Mouse (Mus musculus) limb, embryonic 14.5 days (tissue): ENCODE results near the gene Mecom. TPM values are rescaled to one million over a fixed set of nuclear protein-coding genes. Genes with fewer than 3 reads are reported as not detected.
A peak's percentile ranks its signal among the peaks of the same experiment; 100 is the strongest.

Source experiments
- ATAC-seq: fragments of 200-750 bp; cut with Nextera tagmentation; 2 replicates; pipeline ENCODE4 v1.8.0; 2017; ENCODE audit warnings: low read depth, moderate number of reproducible peaks, moderate TSS enrichment; ENCODE audit not compliant: low FRiP score
- DNase-seq: peaks from one replicate; pipeline ENCODE4 v3.0.0-alpha.2; 2015; ENCODE audit warnings: low spot score
- H3K27ac ChIP-seq: fragments of 300-500 bp; sonication (generic); replicated peaks from 2 replicates; pipeline ENCODE4 v1.5.1; 2014; ENCODE audit warnings: low read depth, mild to moderate bottlenecking, low read length, moderate library complexity, mixed read lengths
- H3K27me3 ChIP-seq: fragments of 300-500 bp; sonication (generic); 2 replicates; pipeline ENCODE4 v1.6.1; 2014; ENCODE audit warnings: low read length, mixed read lengths; ENCODE audit not compliant: control insufficient read depth, insufficient read depth
- H3K36me3 ChIP-seq: fragments of 300-500 bp; sonication (generic); 2 replicates; pipeline ENCODE4 v1.6.1; 2014; ENCODE audit warnings: mild to moderate bottlenecking, low read length, moderate library complexity, mixed read lengths; ENCODE audit not compliant: control insufficient read depth, insufficient read depth
- H3K4me1 ChIP-seq: fragments of 300-500 bp; sonication (generic); 2 replicates; pipeline ENCODE4 v1.6.1; 2014; ENCODE audit warnings: antibody characterized with exemption, low read length, mixed read lengths; ENCODE audit not compliant: control insufficient read depth, insufficient read depth
- H3K4me2 ChIP-seq: fragments of 300-500 bp; sonication (generic); replicated peaks from 2 replicates; pipeline ENCODE4 v1.6.1; 2014; ENCODE audit warnings: low read depth, mild to moderate bottlenecking, low read length, moderate library complexity; ENCODE audit not compliant: severe bottlenecking
- H3K4me3 ChIP-seq: fragments of 300-500 bp; sonication (generic); replicated peaks from 2 replicates; pipeline ENCODE4 v1.5.1; 2014; ENCODE audit warnings: low read length
- H3K9ac ChIP-seq: fragments of 300-500 bp; sonication (generic); 2 replicates; pipeline ENCODE4 v1.6.1; 2014; ENCODE audit warnings: mild to moderate bottlenecking, low read depth, low read length, moderate library complexity; ENCODE audit not compliant: severe bottlenecking
- H3K9me3 ChIP-seq: fragments of 300-500 bp; sonication (generic); 2 replicates; pipeline ENCODE4 v1.6.1; 2016; ENCODE audit warnings: low read length; ENCODE audit not compliant: control insufficient read depth
- POLR2A ChIP-seq: fragments of 200-500 bp; IDR thresholded peaks from 2 replicates; pipeline ENCODE4 v1.8.0; 2012; ENCODE audit warnings: inconsistent platforms, mild to moderate bottlenecking, moderate library complexity, borderline replicate concordance; ENCODE audit not compliant: insufficient read depth, insufficient read length; ENCODE audit errors: extremely low read depth
- WGBS: fragments of 180-500 bp; shearing (Covaris S2); extraction: QIAGEN DNeasy Blood & Tissue Kit; methylation state at CpG from one replicate; pipeline ENCODE4 v1.1.7; 2014; 5-methylcytosine and 5-hydroxymethylcytosine counted together
- polyA plus RNA-seq, 2 experiments: library from polyadenylated mRNA; depleted of rRNA in 1 of 2; stranded (reverse) in 1 of 2; unstranded in 1 of 2; fragments of >200 nt; fragmentation: Nextera tagmentation in 1 of 2; extraction: Ambion mirVana in 1 of 2; gene quantifications; 2 replicates each; pipeline versions ENCODE4 v1.2.1 to v1.2.3; 2012 to 2014

Mecom gene
- polyA plus RNA-seq, 2 experiments = 35.8 to 42.2 TPM

DNA sequence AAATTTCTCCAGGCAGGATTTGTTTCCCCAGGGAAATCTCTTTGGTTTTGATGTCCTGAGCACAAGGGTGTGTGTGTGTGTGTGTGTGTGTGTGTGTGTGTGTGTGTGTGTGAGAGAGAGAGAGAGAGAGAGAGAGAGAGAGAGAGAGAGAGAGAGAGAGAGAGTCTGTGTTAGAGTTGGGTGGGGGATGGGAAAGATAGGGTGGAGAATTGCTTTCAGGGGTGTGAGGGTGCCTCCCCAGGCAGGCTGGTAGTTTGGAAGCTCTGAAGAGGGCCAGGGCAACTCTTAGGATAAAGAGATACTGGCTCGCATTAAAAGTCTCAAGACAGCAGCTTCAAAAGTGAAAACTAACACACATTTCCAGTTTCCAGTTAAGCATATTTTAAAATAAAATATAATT, 534.4 kb downstream of the Mecom start:
- H3K9ac ChIP-seq = peak overlapping the region; percentile 90
- H3K27ac ChIP-seq = peak overlapping the region; percentile 99
- WGBS = 10% methylated on average over 1 of the region's 1 CpGs
- H3K4me1 ChIP-seq = peaks cover 20% of the 10 kb centered on the region
- H3K27me3 ChIP-seq = no peaks in the 10 kb centered on the region
- ATAC-seq = no peak
- no peak for TF ChIP-seq POLR2A
- no peaks in the 10 kb centered on the region for H3K36me3 ChIP-seq
- DNase-seq = no peak
- H3K4me2 ChIP-seq = peak overlapping the region; percentile 90
- no peaks in the 10 kb centered on the region for H3K9me3 ChIP-seq
- peak overlapping the region; percentile 66 for H3K4me3 ChIP-seq

DNA sequence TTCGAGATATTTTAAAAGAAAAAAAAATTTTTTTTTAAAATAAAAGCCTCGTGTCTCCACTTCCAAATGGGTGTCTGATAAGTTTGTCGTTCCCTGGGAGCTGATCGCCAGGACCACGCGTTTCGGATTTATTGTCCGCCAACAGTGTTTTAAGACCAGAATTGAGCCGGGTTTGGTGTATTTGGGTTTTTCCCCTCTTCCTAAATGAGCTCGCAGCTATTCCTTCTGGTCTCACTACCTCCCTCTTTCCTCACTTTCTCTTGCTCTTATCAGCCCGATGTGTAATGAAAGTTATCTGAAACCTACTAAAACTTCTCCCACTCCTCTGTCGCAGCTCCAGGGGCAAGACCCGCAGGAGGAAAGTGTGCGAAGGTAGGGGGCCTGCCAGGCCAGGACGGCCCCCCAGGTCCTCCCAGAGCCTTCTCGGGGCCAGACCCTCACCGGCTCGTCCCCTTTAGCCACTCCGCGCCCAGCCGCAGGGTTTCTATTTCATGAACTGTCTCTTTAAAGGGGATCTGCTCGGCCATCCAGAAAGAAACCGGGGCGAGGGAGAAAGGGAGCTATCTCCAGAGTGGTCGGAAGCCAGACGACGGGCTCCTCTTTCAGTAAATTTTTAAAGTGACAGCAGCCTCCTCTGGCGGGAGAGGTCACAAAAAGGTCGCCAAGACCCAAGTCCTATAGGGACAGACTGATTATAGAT, 535.0 kb downstream of the Mecom start:
- H3K27me3 ChIP-seq = no peaks in the 10 kb centered on the region
- ATAC-seq (peak; percentile 34; the same call in 1 of the 2 replicates), DNase-seq (no peak)
- H3K9ac ChIP-seq = peak overlapping the region; percentile 90
- H3K27ac ChIP-seq = peak overlapping the region; percentile 99
- H3K36me3 ChIP-seq = no peaks in the 10 kb centered on the region
- peak overlapping the region; percentile 90 for H3K4me2 ChIP-seq
- WGBS = under 1% methylated on average over 29 of the region's 29 CpGs
- H3K4me3 ChIP-seq = peak overlapping the region; percentile 66
- 0 out of 2 replicates have a peak, but pooled peaks have one; percentile 35 for TF ChIP-seq POLR2A
- no peaks in the 10 kb centered on the region for H3K9me3 ChIP-seq
- peaks cover 16% of the 10 kb centered on the region for H3K4me1 ChIP-seq

DNA sequence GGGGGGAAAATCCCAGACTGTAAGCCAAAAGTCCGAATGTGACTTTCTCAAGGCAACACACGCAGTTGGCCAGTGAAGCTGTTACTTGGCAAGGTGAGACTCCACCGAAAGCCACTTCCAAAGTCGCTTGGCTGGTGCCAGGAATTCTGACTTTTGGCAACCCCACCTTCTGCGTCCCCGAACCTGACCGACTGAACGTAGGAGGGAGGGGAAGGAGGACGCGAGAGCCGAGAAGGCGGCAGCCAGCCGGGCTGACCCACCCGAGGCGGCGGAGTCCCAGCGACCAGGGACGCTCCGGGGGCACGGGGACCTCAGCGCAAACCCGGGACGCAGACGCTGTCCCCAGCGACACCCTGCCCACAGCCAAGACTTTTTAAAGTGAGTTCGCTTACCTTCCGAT, 535.7 kb downstream of the Mecom start:
- TF ChIP-seq POLR2A = no peak
- Histone ChIP-seq H3K4me3 (peak overlapping the region; percentile 66), H3K4me1 (peaks cover 14% of the 10 kb centered on the region), H3K4me2 (peak overlapping the region; percentile 90), H3K9me3 (no peaks in the 10 kb centered on the region), H3K27me3 (no peaks in the 10 kb centered on the region), H3K27ac (peak overlapping the region; percentile 99), H3K9ac (peak overlapping the region; percentile 90), H3K36me3 (no peaks in the 10 kb centered on the region)
- ATAC-seq (peak; percentile 25; the same call in 1 of the 2 replicates), DNase-seq (no peak)
- WGBS = under 1% methylated on average over 27 of the region's 27 CpGs

DNA sequence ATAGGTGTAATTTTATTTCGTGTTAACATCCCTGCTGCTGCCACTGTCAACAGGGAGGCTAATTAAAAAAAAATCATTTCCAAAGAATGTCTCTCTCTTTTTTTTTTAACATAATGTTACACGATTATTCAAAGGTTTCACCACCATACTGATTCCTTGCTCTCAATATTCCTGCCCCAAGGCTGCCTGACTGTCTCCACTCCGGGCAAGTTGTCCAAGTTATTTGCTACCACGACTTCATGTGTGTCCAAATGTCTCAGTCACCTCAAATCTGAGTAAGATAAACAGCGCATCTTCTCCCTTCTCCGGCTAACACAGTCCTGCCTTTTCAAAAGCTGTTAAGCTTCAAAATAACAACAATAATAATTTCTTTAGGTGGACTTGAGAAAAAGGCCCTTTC, 536.1 kb downstream of the Mecom start:
- ATAC-seq = no peak
- no peak for DNase-seq
- Histone ChIP-seq H3K4me2 (peak overlapping the region; percentile 90), H3K27me3 (no peaks in the 10 kb centered on the region), H3K9me3 (no peaks in the 10 kb centered on the region), H3K36me3 (no peaks in the 10 kb centered on the region), H3K4me1 (peaks cover 10% of the 10 kb centered on the region), H3K4me3 (peak overlapping the region; percentile 66), H3K27ac (peak overlapping the region; percentile 99), H3K9ac (peak overlapping the region; percentile 90)
- WGBS = 3% methylated on average over 6 of the region's 6 CpGs
- TF ChIP-seq POLR2A = no peak

DNA sequence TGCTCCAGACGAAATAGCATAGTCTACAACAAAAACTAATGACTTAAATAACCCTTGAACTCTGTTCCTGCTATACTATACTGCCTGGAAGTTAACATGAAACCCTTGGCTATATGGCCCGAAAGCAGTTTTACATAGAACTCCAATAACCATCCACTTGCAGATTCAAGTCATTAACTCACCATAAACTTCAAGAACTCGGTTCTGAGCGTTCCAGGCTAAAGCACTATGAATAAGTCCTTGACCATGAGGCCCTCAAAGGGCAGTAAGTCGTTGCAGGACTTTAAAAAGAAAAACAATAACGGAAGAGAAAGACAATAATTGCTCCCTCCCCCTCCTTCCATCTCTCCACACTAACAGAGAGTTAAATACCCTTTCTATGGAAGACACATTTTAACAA, 536.9 kb downstream of the Mecom start:
- no peak for ATAC-seq
- peaks cover 10% of the 10 kb centered on the region for H3K4me1 ChIP-seq
- peak overlapping the region; percentile 90 for H3K4me2 ChIP-seq
- no peaks in the 10 kb centered on the region for H3K9me3 ChIP-seq
- H3K4me3 ChIP-seq = peak overlapping the region; percentile 66
- peak overlapping the region; percentile 99 for H3K27ac ChIP-seq
- WGBS = 13% methylated on average over 6 of the region's 6 CpGs
- no peak for TF ChIP-seq POLR2A
- no peak for DNase-seq
- no peaks in the 10 kb centered on the region for H3K27me3 ChIP-seq
- H3K36me3 ChIP-seq = no peaks in the 10 kb centered on the region; the same call in 1 of the 2 replicates
- H3K9ac ChIP-seq = peak overlapping the region; percentile 90
